Mouse (Mus musculus): ENCODE data around the gene Afm.

- TF ChIP-seq POLR2A (IDR thresholded peaks at IDR 0.05; ENCODE audit: low read depth, low read length) (no peak), CTCF (conservative IDR thresholded peaks at IDR 0.05; ENCODE audit: insufficient read depth, insufficient read length, low read depth, low read length) (no peak)
These were observed 60.8 kb downstream of the Afm start for GRCm38 (mm10) chr5:90579556-90579955.

All from kidney, adult 2 months (tissue).